Mouse (Mus musculus) heart, embryonic 11.5 days (tissue): ENCODE results near the gene Cemip2. TPM values are rescaled to one million over a fixed set of nuclear protein-coding genes. Genes with fewer than 3 reads are reported as not detected.

Experiments used
- ATAC-seq: fragments of 200-750 bp; cut with Nextera tagmentation; replicated peaks from 2 replicates; pipeline ENCODE4 v1.8.0; 2017; ENCODE audit warnings: moderate library complexity; ENCODE audit not compliant: insufficient number of reproducible peaks, low FRiP score, low TSS enrichment
- H3K27ac ChIP-seq: fragments of 300-500 bp; sonication (generic); 2 replicates; pipeline ENCODE4 v1.5.1; 2014; ENCODE audit warnings: mild to moderate bottlenecking, low read depth, low read length
- H3K27me3 ChIP-seq: fragments of 300-500 bp; sonication (generic); 2 replicates; pipeline ENCODE4 v1.6.1; 2014; ENCODE audit warnings: mild to moderate bottlenecking, low read length, mixed read lengths; ENCODE audit not compliant: control insufficient read depth, insufficient read depth
- H3K36me3 ChIP-seq: fragments of 300-500 bp; sonication (generic); 2 replicates; pipeline ENCODE4 v1.6.1; 2014; ENCODE audit warnings: mild to moderate bottlenecking, low read length, moderate library complexity, mixed read lengths; ENCODE audit not compliant: control insufficient read depth, insufficient read depth
- H3K4me1 ChIP-seq: fragments of 300-500 bp; sonication (generic); 2 replicates; pipeline ENCODE4 v1.6.1; 2014; ENCODE audit warnings: low read length; ENCODE audit not compliant: control insufficient read depth, insufficient read depth
- H3K4me2 ChIP-seq: fragments of 300-500 bp; sonication (generic); 2 replicates; pipeline ENCODE4 v1.6.1; 2014; ENCODE audit warnings: mild to moderate bottlenecking, moderate library complexity
- H3K4me3 ChIP-seq: fragments of 300-500 bp; sonication (generic); 2 replicates; pipeline ENCODE4 v1.5.1; 2014; ENCODE audit warnings: low read depth, low read length
- H3K9ac ChIP-seq: fragments of 300-500 bp; sonication (generic); 2 replicates; pipeline ENCODE4 v1.6.1; 2014; ENCODE audit warnings: mild to moderate bottlenecking, low read depth, low read length, moderate library complexity
- H3K9me3 ChIP-seq: fragments of 300-500 bp; sonication (generic); replicated peaks from 2 replicates; pipeline ENCODE4 v1.6.1; 2016; ENCODE audit warnings: low read length; ENCODE audit not compliant: control insufficient read depth
- WGBS: fragments of 180-500 bp; shearing (Covaris S2); extraction: QIAGEN DNeasy Blood & Tissue Kit; methylation state at CpG from one replicate; pipeline ENCODE4 v1.1.7; 2014; ENCODE audit not compliant: insufficient replicate concordance; 5-methylcytosine and 5-hydroxymethylcytosine counted together
- polyA plus RNA-seq: library from polyadenylated mRNA; unstranded; fragments of >200 nt; fragmentation: Nextera tagmentation; extraction: Ambion mirVana; gene quantifications from 2 replicates; pipeline ENCODE4 v1.2.1, GENCODE M21; 2014

Gene Cemip2
- polyA plus RNA-seq, 1 experiment from 2014 or later, result 77.0 TPM

DNA sequence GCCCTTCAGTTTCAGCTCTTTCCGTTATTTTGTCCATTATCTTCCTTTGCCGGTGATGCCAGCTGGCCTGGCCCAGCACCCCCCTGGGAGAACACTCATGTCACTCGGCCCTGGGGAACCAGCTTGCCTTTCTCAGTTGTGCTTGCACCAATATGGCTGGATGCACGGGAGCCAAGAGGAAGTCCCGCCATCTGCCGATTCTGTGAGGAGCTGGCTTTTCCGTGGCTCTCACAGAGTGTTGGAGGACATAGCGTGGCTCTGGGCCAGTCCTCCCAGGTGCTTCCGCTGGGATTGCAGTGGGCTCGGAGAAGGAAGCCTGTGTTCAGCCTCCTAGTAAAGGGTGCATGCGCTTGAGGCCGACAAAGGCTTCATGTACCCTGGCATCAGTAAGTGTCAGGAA is 36.0 kb upstream of the Cemip2 start:
- ATAC-seq, result no peak
- Histone ChIP-seq H3K36me3 (no peaks in the 10 kb centered on the region), H3K4me3 (no peak overlapping the region), H3K27me3 (no peaks in the 10 kb centered on the region), H3K4me2 (no peak overlapping the region), H3K9me3 (no peaks in the 10 kb centered on the region), H3K27ac (no peak overlapping the region), H3K4me1 (no peaks in the 10 kb centered on the region), H3K9ac (no peak overlapping the region)
- WGBS, result 87% methylated on average over 12 of the region's 12 CpGs

- no peak overlapping the region for H3K9ac ChIP-seq
- ATAC-seq, result no peak
- 90% methylated on average over 2 of the region's 2 CpGs for WGBS
- no peak overlapping the region for H3K4me3 ChIP-seq
- no peak overlapping the region for H3K4me2 ChIP-seq
- H3K4me1 ChIP-seq, result no peaks in the 10 kb centered on the region
- H3K27ac ChIP-seq, result no peak overlapping the region
- no peaks in the 10 kb centered on the region for H3K36me3 ChIP-seq
- H3K27me3 ChIP-seq, result no peaks in the 10 kb centered on the region
- H3K9me3 ChIP-seq, result no peaks in the 10 kb centered on the region
These were observed 32.6 kb upstream of the Cemip2 start for GRCm38 (mm10) chr19:21745586-21745985.

DNA sequence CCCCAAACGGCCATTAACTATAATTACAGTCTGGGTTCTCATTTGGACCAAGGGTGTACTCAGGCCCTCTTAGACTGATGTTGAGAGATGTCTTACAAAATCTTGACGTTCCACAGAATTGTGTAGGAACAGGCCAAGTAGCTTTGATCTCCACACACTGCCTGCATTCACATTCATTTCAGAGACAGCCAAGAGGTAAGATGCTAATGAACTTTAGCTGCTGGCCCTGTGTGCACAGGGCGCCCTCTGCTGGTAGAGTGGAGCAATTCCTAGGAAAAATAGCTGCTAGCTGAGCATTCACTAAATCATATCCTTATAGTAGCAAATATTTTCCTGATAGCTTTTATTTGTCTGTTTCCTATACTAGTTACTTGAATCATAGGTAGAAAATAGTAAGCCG is 30.8 kb upstream of the Cemip2 start:
- H3K27ac ChIP-seq, result no peak overlapping the region
- no peak overlapping the region for H3K4me3 ChIP-seq
- no peaks in the 10 kb centered on the region for H3K9me3 ChIP-seq
- H3K4me2 ChIP-seq, result no peak overlapping the region
- no peaks in the 10 kb centered on the region for H3K4me1 ChIP-seq
- H3K9ac ChIP-seq, result no peak overlapping the region
- no peak for ATAC-seq
- H3K27me3 ChIP-seq, result no peaks in the 10 kb centered on the region
- no peaks in the 10 kb centered on the region for H3K36me3 ChIP-seq
- WGBS, result 16% methylated on average over 4 of the region's 4 CpGs

DNA sequence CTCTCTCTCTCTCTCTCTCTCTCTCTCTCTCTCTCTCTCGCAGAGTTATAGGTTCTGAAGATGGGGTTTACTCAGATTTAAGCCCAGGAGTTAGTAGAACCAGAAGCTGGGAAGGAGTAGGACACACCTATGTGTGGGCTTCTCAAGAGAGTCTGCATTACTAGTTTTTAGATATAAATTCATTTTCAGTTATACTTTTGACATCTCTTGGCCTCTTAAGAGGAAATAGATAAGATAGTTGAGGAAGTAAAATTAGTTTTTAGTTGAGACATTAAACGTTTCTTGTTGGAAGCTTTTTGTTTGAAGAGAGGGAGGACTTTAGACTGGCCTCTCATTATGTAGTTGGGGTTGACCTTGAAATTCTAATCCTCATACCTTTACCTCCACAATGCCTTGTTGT is 28.0 kb upstream of the Cemip2 start:
- Histone ChIP-seq H3K4me2 (no peak overlapping the region), H3K9me3 (no peaks in the 10 kb centered on the region), H3K27me3 (no peaks in the 10 kb centered on the region), H3K9ac (no peak overlapping the region), H3K4me1 (no peaks in the 10 kb centered on the region), H3K36me3 (no peaks in the 10 kb centered on the region), H3K27ac (no peak overlapping the region), H3K4me3 (no peak overlapping the region)
- ATAC-seq, result no peak
- WGBS, result 47% methylated on average over 2 of the region's 2 CpGs

DNA sequence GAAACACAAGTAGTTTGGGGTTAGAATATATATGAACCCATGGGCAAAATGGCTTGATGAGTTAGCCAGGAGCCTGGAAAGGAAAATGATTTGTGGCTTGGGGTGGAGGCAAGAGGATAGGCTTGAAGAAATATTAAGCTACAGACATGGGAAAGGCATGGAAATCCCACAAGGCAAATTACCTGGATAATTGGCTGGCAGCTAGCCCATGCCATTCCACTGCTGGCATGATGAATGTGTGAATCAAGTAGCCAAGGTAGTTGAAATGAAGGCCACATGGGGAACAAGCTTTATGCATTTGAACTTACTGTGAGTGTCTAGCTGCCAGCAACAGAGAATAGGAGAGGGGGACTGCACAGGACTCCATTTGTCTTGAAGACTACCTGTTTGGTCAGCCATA is 16.5 kb upstream of the Cemip2 start:
- ATAC-seq, result no peak

GRCm38 (mm10) chr19:21764013-21764412 is 14.1 kb upstream of the Cemip2 start:
- Histone ChIP-seq H3K27me3 (no peaks in the 10 kb centered on the region), H3K4me1 (no peaks in the 10 kb centered on the region), H3K9ac (no peak overlapping the region), H3K4me3 (no peak overlapping the region), H3K4me2 (no peak overlapping the region), H3K27ac (no peak overlapping the region), H3K36me3 (no peaks in the 10 kb centered on the region), H3K9me3 (no peaks in the 10 kb centered on the region)
- WGBS, result 77% methylated on average over 2 of the region's 2 CpGs
- ATAC-seq, result no peak

More for the DNA sequence above, 16.5 kb upstream of the Cemip2 start:
- Histone ChIP-seq H3K27ac (no peak overlapping the region), H3K36me3 (no peaks in the 10 kb centered on the region), H3K4me2 (no peak overlapping the region), H3K4me1 (no peaks in the 10 kb centered on the region), H3K9ac (no peak overlapping the region), H3K4me3 (no peak overlapping the region), H3K9me3 (no peaks in the 10 kb centered on the region), H3K27me3 (no peaks in the 10 kb centered on the region)

- Histone ChIP-seq H3K27me3 (no peaks in the 10 kb centered on the region), H3K4me1 (no peaks in the 10 kb centered on the region), H3K9me3 (no peaks in the 10 kb centered on the region), H3K27ac (no peak overlapping the region), H3K4me2 (no peak overlapping the region), H3K36me3 (no peaks in the 10 kb centered on the region), H3K4me3 (no peak overlapping the region), H3K9ac (no peak overlapping the region)
- ATAC-seq, result no peak
- WGBS, result 48% methylated on average over 3 of the region's 3 CpGs
These were observed 13.4 kb upstream of the Cemip2 start for GRCm38 (mm10) chr19:21764738-21765137.

- 69% methylated on average over 9 of the region's 9 CpGs for WGBS
- Histone ChIP-seq H3K27ac (no peak overlapping the region), H3K9me3 (no peaks in the 10 kb centered on the region), H3K4me2 (no peak overlapping the region), H3K36me3 (no peaks in the 10 kb centered on the region), H3K27me3 (no peaks in the 10 kb centered on the region), H3K4me3 (no peak overlapping the region), H3K4me1 (no peaks in the 10 kb centered on the region), H3K9ac (no peak overlapping the region)
- ATAC-seq, result no peak
These were observed 10.6 kb upstream of the Cemip2 start for GRCm38 (mm10) chr19:21767500-21768045.

DNA sequence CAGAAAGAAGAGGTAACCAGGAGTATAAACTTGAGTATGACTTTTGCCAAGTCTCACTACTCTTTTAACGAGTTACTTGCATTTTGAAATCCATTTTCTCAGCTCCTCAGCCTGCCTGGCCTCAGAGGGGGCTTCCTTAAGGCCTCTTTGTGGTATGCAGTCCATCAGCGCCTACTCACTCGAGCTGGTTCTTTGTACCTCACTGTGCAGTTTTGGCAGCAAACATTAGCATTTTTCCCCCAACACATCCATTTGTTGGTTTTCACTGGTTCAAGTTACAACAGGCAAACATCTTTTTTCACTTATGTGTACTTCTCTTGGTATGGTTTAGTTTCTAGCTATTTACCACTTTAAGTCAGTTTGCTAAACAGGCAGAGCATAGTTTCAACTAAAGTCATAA is 8.3 kb upstream of the Cemip2 start:
- H3K4me3 ChIP-seq, result no peak overlapping the region
- H3K27ac ChIP-seq, result no peak overlapping the region
- no peak for ATAC-seq
- no peaks in the 10 kb centered on the region; the same call in 1 of the 2 replicates for H3K4me1 ChIP-seq
- 75% methylated on average over 3 of the region's 3 CpGs for WGBS
- no peak overlapping the region for H3K9ac ChIP-seq
- H3K36me3 ChIP-seq, result no peaks in the 10 kb centered on the region
- H3K9me3 ChIP-seq, result no peaks in the 10 kb centered on the region
- no peak overlapping the region for H3K4me2 ChIP-seq
- H3K27me3 ChIP-seq, result no peaks in the 10 kb centered on the region
